Mouse (Mus musculus): ENCODE data around the gene March5.

March5 gene

DNA sequence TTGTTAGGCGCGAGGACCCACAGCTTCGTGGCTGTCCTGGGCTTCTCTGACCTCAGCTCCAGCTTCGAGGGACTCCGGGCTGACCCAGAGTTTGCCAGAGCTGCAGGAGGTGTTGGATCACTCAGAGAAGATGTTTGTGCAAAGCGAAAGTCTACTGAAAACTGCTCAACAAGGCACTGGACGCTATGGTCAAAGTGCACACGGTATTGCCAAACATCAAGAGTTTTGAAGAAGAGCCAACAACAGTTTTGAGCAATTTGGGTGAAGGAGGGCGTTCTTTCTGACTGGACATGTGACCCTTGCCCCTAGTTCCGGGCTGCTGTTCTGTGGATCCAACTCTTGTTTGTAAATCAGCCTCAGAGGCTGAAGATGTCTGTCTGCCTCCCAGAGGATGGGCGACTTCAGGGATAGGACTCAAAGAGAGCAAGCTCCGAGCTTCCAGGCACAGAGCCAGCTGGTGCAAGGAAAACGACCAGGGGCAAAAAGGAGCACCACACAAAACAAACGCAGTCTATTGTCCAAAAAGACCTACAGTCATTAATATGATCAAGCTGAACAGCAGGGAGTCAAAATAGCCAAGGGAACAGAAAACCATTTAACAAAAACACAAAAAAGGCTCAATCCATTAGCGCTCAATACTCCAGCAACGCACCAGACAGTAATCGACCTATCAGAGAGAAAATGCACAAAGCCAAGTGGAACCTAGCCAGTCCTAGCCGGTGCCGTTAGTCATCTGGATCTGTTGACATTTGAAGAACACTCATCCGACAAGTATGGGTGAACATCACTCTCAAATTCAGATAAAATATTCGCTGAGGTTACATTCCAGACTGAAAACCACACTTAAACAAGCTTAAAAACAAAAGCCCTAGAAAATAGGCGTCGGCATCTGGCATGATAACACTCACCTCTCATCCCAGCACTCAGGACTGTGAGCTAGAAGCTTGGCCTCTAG lies 56.9 kb downstream of the March5 start:
- peak; percentile 13 for DNase-seq (ENCODE audit: low read depth, low spot score)

DNA sequence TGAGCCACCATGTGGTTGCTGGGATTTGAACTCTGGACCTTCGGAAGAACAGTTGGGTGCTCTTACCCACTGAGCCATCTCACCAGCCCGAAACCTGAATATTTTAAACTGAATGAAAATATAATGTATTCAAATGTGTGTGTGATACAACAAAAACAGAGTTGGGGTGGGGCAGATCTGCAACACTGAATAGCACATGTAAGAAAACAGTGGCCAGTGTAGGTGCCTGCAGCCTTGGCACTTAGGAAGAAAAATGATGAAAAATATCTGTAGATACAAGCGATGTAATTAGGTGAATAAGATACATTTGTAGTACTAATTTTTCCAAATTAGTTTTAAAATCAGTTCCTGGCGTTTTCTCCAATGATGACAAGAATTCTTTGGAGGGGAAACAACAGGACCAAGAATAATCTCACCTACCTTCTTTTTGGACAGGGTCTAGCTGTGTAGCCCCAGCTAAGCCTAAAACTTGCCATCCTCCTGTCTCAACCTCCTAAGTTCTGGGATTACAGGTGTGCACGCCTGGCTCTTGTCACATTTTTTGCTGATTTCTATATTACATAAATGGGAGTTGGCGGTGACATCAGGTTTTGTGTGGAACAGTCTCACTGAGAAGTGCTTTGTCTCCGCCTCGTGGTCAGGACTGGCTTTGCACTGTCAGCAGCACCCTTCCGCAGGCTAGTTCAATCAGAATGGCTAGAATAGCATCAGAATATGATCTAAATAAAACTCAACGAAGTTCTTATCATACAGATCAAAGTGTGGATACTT lies 58.2 kb downstream of the March5 start:
- DNase-seq (ENCODE audit: low read depth, low spot score): peak; percentile 77

DNA sequence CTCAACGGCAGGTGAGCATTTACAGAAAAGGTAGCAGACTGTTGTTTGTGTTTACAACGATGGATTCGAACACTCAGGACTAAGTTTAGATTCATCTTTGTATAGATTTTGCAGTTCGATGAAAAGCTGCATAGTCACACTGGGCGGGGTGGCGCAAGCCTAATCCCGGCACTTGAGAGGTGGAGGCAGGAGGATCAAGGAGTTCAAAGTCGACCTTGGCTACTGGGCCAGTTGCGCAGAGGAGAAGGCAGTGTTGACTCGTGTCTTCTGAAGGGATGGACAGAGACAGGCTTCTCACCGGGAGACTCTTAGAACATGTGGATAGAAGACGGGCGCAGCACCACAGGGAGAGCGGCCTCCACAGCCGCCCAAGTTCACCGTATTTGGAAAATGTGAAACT lies 61.8 kb downstream of the March5 start:
- DNase-seq (ENCODE audit: low read depth, low spot score): no peak
